Mouse (Mus musculus) erythroblast, embryonic 14.5 days (primary cell): ENCODE measurements around the gene Haao. TPM values are rescaled to one million over a fixed set of nuclear protein-coding genes. Genes with fewer than 3 reads are reported as not detected.

Experiments used
- H3K27me3 ChIP-seq: 2 replicates; pipeline ENCODE4 v1.6.1; 2012; ENCODE audit warnings: inconsistent platforms; ENCODE audit not compliant: control insufficient read depth
- H3K36me3 ChIP-seq: 2 replicates; pipeline ENCODE4 v1.6.1; 2012; ENCODE audit warnings: mild to moderate bottlenecking, inconsistent platforms; ENCODE audit not compliant: control insufficient read depth
- H3K4me1 ChIP-seq: 2 replicates; pipeline ENCODE4 v1.6.1; 2012; ENCODE audit warnings: inconsistent platforms; ENCODE audit not compliant: control insufficient read depth
- H3K4me3 ChIP-seq: replicated peaks from 2 replicates; pipeline ENCODE3; 2012; ENCODE audit warnings: moderate library complexity, mild to moderate bottlenecking, inconsistent platforms
- H3K9me3 ChIP-seq: 2 replicates; pipeline ENCODE4 v1.6.1; 2012; ENCODE audit warnings: low read length, inconsistent platforms, mixed read lengths; ENCODE audit not compliant: control insufficient read depth
- GATA1 ChIP-seq: IDR thresholded peaks from 2 replicates; pipeline ENCODE4 v1.6.1; 2012; ENCODE audit warnings: low read length, inconsistent platforms, mixed read lengths
- TAL1 ChIP-seq: IDR thresholded peaks from 3 replicates; pipeline ENCODE4 v1.6.1; 2012; ENCODE audit warnings: low read length, inconsistent platforms, mixed read lengths
- polyA plus RNA-seq: library from polyadenylated mRNA; stranded (reverse); fragments of >175 nt; gene quantifications from 2 replicates; pipeline ENCODE4 v1.2.3, GENCODE M21; 2012

Haao gene
- polyA plus RNA-seq, 1 experiment, result not detected

GRCm38 (mm10) chr17:83830616-83831292, 17.0 kb downstream of the Haao start:
- TF ChIP-seq TAL1 (no peak), GATA1 (no peak)
- H3K4me1 ChIP-seq, result peaks cover 17% of the 10 kb centered on the region
- H3K4me3 ChIP-seq, result no peak overlapping the region
- no peaks in the 10 kb centered on the region; the same call in 1 of the 2 replicates for H3K36me3 ChIP-seq
- no peaks in the 10 kb centered on the region for H3K9me3 ChIP-seq
- H3K27me3 ChIP-seq, result no peaks in the 10 kb centered on the region

- Histone ChIP-seq H3K9me3 (no peaks in the 10 kb centered on the region), H3K36me3 (no peaks in the 10 kb centered on the region; the same call in 1 of the 2 replicates), H3K27me3 (no peaks in the 10 kb centered on the region), H3K4me1 (peaks cover 14% of the 10 kb centered on the region), H3K4me3 (no peak overlapping the region)
- TF ChIP-seq GATA1 (no peak), TAL1 (no peak)
These were observed 18.4 kb downstream of the Haao start for GRCm38 (mm10) chr17:83829356-83829755.

- H3K27me3 ChIP-seq, result no peaks in the 10 kb centered on the region
- no peak for TF ChIP-seq TAL1
- TF ChIP-seq GATA1, result no peak
- no peaks in the 10 kb centered on the region for H3K36me3 ChIP-seq
These were observed 23.9 kb downstream of the Haao start for GRCm38 (mm10) chr17:83823835-83824234.

GRCm38 (mm10) chr17:83821876-83822275, 25.9 kb downstream of the Haao start:
- Histone ChIP-seq H3K4me3 (no peak overlapping the region), H3K4me1 (peaks cover 7% of the 10 kb centered on the region), H3K9me3 (no peaks in the 10 kb centered on the region), H3K27me3 (no peaks in the 10 kb centered on the region), H3K36me3 (peaks cover 4% of the 10 kb centered on the region)
- TF ChIP-seq TAL1 (no peak), GATA1 (no peak)

More at GRCm38 (mm10) chr17:83823835-83824234, 23.9 kb downstream of the Haao start:
- H3K4me3 ChIP-seq, result no peak overlapping the region
- no peaks in the 10 kb centered on the region for H3K9me3 ChIP-seq
- H3K4me1 ChIP-seq, result peaks cover 7% of the 10 kb centered on the region

GRCm38 (mm10) chr17:83820701-83821100, 27.1 kb downstream of the Haao start:
- Histone ChIP-seq H3K4me1 (peaks cover 7% of the 10 kb centered on the region), H3K4me3 (no peak overlapping the region), H3K27me3 (no peaks in the 10 kb centered on the region), H3K9me3 (no peaks in the 10 kb centered on the region), H3K36me3 (peaks cover 7% of the 10 kb centered on the region)
- no peak for TF ChIP-seq TAL1
- TF ChIP-seq GATA1, result no peak

GRCm38 (mm10) chr17:83819503-83819902, 28.3 kb downstream of the Haao start:
- Histone ChIP-seq H3K4me3 (no peak overlapping the region), H3K4me1 (peaks cover 7% of the 10 kb centered on the region), H3K9me3 (no peaks in the 10 kb centered on the region), H3K36me3 (peaks cover 9% of the 10 kb centered on the region), H3K27me3 (no peaks in the 10 kb centered on the region)
- TF ChIP-seq GATA1 (no peak), TAL1 (no peak)

- TF ChIP-seq TAL1 (no peak), GATA1 (no peak)
- Histone ChIP-seq H3K36me3 (peaks cover 21% of the 10 kb centered on the region), H3K4me3 (no peak overlapping the region), H3K4me1 (peaks cover 26% of the 10 kb centered on the region), H3K27me3 (no peaks in the 10 kb centered on the region), H3K9me3 (no peaks in the 10 kb centered on the region)
These were observed 30.8 kb downstream of the Haao start for GRCm38 (mm10) chr17:83816996-83817395.

GRCm38 (mm10) chr17:83813050-83813449, 34.7 kb downstream of the Haao start:
- Histone ChIP-seq H3K36me3 (peaks cover 44% of the 10 kb centered on the region), H3K4me1 (peaks cover 58% of the 10 kb centered on the region), H3K4me3 (no peak overlapping the region), H3K9me3 (no peaks in the 10 kb centered on the region), H3K27me3 (no peaks in the 10 kb centered on the region)
- TF ChIP-seq GATA1, result no peak
- no peak for TF ChIP-seq TAL1

GRCm38 (mm10) chr17:83812200-83812944, 35.4 kb downstream of the Haao start:
- H3K4me3 ChIP-seq, result no peak overlapping the region
- no peaks in the 10 kb centered on the region for H3K27me3 ChIP-seq
- TF ChIP-seq GATA1, result no peak
- no peak for TF ChIP-seq TAL1
- H3K36me3 ChIP-seq, result peaks cover 44% of the 10 kb centered on the region
- no peaks in the 10 kb centered on the region for H3K9me3 ChIP-seq
- H3K4me1 ChIP-seq, result peaks cover 64% of the 10 kb centered on the region

- H3K4me3 ChIP-seq, result peak overlapping the region; percentile 59
- H3K27me3 ChIP-seq, result no peaks in the 10 kb centered on the region
- peaks cover 62% of the 10 kb centered on the region for H3K36me3 ChIP-seq
- H3K9me3 ChIP-seq, result no peaks in the 10 kb centered on the region
- TF ChIP-seq GATA1, result no peak
- no peak for TF ChIP-seq TAL1
- peaks cover 75% of the 10 kb centered on the region for H3K4me1 ChIP-seq
These were observed 37.5 kb downstream of the Haao start for GRCm38 (mm10) chr17:83810285-83810684.
